Mouse (Mus musculus) olfactory bulb, adult 2 months (tissue): ENCODE measurements around the gene Nrbf2.

ENCODE experiments used
- CTCF ChIP-seq: fragments of 200-500 bp; IDR thresholded peaks from 2 replicates; pipeline ENCODE4 v1.5.1; 2012; ENCODE audit warnings: low read depth, mild to moderate bottlenecking, low read length, moderate library complexity; ENCODE audit not compliant: insufficient read depth
- POLR2A ChIP-seq: fragments of 200-500 bp; IDR thresholded peaks from 2 replicates; pipeline ENCODE4 v1.6.1; 2012; ENCODE audit warnings: mild to moderate bottlenecking, low read depth, low read length, moderate library complexity; ENCODE audit not compliant: insufficient read depth

- TF ChIP-seq POLR2A (no peak), CTCF (no peak)
These were observed 54.7 kb downstream of the Nrbf2 start for GRCm38 (mm10) chr10:67230439-67230838.
